Mouse (Mus musculus): ENCODE measurements around the gene Midn. TPM values are rescaled to one million over a fixed set of nuclear protein-coding genes. Genes with fewer than 3 reads are reported as not detected.

The Midn gene
- polyA plus RNA-seq, 1 experiment: 70.1 TPM

DNA sequence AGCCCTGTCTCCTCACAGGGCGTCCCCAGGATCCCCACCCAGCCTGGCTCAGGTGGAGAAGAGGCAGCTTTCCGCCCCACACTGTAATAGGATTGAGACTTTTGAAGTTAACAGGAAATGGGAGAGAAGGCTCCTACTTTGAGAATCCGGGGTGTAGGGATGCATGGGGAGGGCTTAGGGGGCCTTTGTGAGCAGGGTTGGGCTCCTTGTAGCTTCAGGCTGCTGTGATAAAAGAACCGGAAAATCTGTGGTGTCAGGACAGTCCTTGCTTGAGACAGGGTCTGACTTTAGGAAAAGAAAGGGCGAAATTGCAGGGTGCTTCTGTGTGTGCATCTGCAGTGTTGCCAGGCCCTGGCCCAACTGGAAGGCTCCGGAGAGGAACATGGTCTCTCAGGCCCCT, 52.4 kb downstream of the Midn start:
- Histone ChIP-seq H3K4me1 (ENCODE audit: control insufficient read depth, insufficient read depth, low read length) (no peaks in the 10 kb centered on the region), H3K27me3 (ENCODE audit: control insufficient read depth, insufficient read depth, low read length) (no peaks in the 10 kb centered on the region), H3K36me3 (ENCODE audit: control insufficient read depth, insufficient read depth, low read length) (no peaks in the 10 kb centered on the region), H3K4me3 (ENCODE audit: control insufficient read depth, low read depth, low read length) (no peak overlapping the region), H3K27ac (ENCODE audit: control insufficient read depth, insufficient read depth, low read depth, low read length) (no peak overlapping the region)
- TF ChIP-seq CTCF (IDR thresholded peaks at IDR 0.05; ENCODE audit: control insufficient read depth, insufficient read depth, insufficient replicate concordance, low read depth, low read length) (no peak), POLR2A (IDR thresholded peaks at IDR 0.05; ENCODE audit: control insufficient read depth, low read depth, low read length) (no peak)

DNA sequence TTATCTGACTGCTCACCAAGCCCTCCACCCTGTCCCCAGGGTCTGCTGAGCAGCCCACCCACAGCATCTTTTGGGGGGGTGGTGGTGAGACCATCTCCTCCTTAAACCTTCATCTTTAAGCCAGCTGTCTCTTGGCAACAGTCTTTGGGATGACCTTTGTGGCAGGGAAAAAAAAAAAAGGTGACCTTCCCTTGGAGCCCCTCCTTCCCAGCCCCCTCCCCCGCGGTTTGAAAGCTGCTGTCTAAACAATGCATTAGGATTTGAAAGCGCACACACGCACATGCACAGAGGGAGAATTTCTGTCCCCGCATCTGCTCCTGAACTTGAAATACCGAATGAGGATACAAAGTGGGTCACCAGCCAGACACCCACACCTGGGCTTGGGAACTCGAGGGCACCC, 56.0 kb downstream of the Midn start:
- no peak for TF ChIP-seq CTCF (IDR thresholded peaks at IDR 0.05; ENCODE audit: control insufficient read depth, insufficient read depth, insufficient replicate concordance, low read depth, low read length)
- no peak for TF ChIP-seq POLR2A (IDR thresholded peaks at IDR 0.05; ENCODE audit: control insufficient read depth, low read depth, low read length)
- Histone ChIP-seq H3K4me3 (ENCODE audit: control insufficient read depth, low read depth, low read length) (no peak overlapping the region), H3K4me1 (ENCODE audit: control insufficient read depth, insufficient read depth, low read length) (peaks cover 1% of the 10 kb centered on the region; the same call in 1 of the 2 replicates), H3K36me3 (ENCODE audit: control insufficient read depth, insufficient read depth, low read length) (no peaks in the 10 kb centered on the region), H3K27me3 (ENCODE audit: control insufficient read depth, insufficient read depth, low read length) (no peaks in the 10 kb centered on the region), H3K27ac (ENCODE audit: control insufficient read depth, insufficient read depth, low read depth, low read length) (no peak overlapping the region)

DNA sequence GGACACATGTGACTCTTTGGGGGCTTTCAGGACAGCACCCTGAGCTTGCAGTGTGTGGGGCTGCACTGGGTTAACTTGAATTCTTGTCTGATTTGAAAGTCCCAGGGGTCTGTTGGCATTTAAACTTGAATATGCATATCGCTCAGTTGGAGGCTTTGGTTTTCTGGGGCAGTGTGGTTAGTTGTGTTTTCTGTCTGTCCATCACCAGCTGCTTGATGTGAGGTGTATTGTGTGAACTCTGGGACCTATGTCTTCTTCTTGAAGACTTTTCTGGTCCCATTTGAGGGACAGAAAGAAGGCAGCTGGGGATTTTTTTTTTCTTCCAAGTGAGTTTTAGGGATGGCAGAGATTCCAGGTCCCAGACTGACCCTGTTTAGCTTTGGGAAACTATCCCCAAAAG, 59.1 kb downstream of the Midn start:
- no peak overlapping the region for H3K27ac ChIP-seq (ENCODE audit: control insufficient read depth, insufficient read depth, low read depth, low read length)
- H3K36me3 ChIP-seq (ENCODE audit: control insufficient read depth, insufficient read depth, low read length): no peaks in the 10 kb centered on the region
- no peak overlapping the region for H3K4me3 ChIP-seq (ENCODE audit: control insufficient read depth, low read depth, low read length)
- H3K4me1 ChIP-seq (ENCODE audit: control insufficient read depth, insufficient read depth, low read length): peaks cover 3% of the 10 kb centered on the region; the same call in 1 of the 2 replicates
- TF ChIP-seq POLR2A (IDR thresholded peaks at IDR 0.05; ENCODE audit: control insufficient read depth, low read depth, low read length) (no peak), CTCF (IDR thresholded peaks at IDR 0.05; ENCODE audit: control insufficient read depth, insufficient read depth, insufficient replicate concordance, low read depth, low read length) (no peak)
- H3K27me3 ChIP-seq (ENCODE audit: control insufficient read depth, insufficient read depth, low read length): no peaks in the 10 kb centered on the region

DNA sequence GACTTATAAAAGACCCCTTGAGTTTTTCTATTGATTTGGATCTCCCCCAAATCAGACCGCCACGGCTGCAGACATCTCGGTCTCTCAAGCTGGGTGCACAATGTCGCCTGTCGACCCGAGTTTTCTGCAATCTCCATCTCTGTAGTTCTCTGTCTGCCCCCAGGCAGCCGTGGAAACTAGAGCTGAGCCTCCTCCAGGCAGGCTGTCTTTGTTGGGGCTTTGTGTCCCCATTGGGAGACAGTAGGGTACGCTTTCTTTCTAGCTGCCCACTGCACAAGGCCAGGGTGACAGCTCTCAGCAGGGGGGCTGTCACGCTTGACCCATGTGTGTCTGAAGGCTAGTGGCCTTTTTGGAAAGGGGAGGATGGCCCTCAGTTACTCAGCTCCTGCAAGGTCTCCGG, 59.6 kb downstream of the Midn start:
- no peaks in the 10 kb centered on the region for H3K27me3 ChIP-seq (ENCODE audit: control insufficient read depth, insufficient read depth, low read length)
- no peak overlapping the region for H3K4me3 ChIP-seq (ENCODE audit: control insufficient read depth, low read depth, low read length)
- no peak overlapping the region for H3K27ac ChIP-seq (ENCODE audit: control insufficient read depth, insufficient read depth, low read depth, low read length)
- H3K36me3 ChIP-seq (ENCODE audit: control insufficient read depth, insufficient read depth, low read length): no peaks in the 10 kb centered on the region
- H3K4me1 ChIP-seq (ENCODE audit: control insufficient read depth, insufficient read depth, low read length): peaks cover 3% of the 10 kb centered on the region; the same call in 1 of the 2 replicates
- TF ChIP-seq CTCF (IDR thresholded peaks at IDR 0.05; ENCODE audit: control insufficient read depth, insufficient read depth, insufficient replicate concordance, low read depth, low read length) (no peak), POLR2A (IDR thresholded peaks at IDR 0.05; ENCODE audit: control insufficient read depth, low read depth, low read length) (no peak)

Other genes starting within 250 kb of the Midn start
- gene Med16, start 239.3 kb upstream of the Midn start, polyA plus RNA-seq (2012; rRNA removed): 163 and 181 TPM in 2 replicates
- not detected in 2 replicates for gene Gm26602, start 237.4 kb upstream of the Midn start, polyA plus RNA-seq (2012; rRNA removed)
- gene Kiss1r, start 231.3 kb upstream of the Midn start, polyA plus RNA-seq (2012; rRNA removed): 0.75 and 0.99 TPM in 2 replicates
- 15.0 and 15.2 TPM in 2 replicates for gene R3hdm4, start 227.1 kb upstream of the Midn start, polyA plus RNA-seq (2012; rRNA removed)
- gene Arid3a, start 221.2 kb upstream of the Midn start, polyA plus RNA-seq (2012; rRNA removed): 59.5 and 65.0 TPM in 2 replicates
- gene Wdr18, start 188.1 kb upstream of the Midn start, polyA plus RNA-seq (2012; rRNA removed): 33.9 and 36.5 TPM in 2 replicates
- 17.4 and 18.9 TPM in 2 replicates for gene Grin3b, start 177.6 kb upstream of the Midn start, polyA plus RNA-seq (2012; rRNA removed)
- 202 and 209 TPM in 2 replicates for gene Tmem259, start 163.9 kb upstream of the Midn start, polyA plus RNA-seq (2012; rRNA removed)
- gene Cnn2, start 159.7 kb upstream of the Midn start, polyA plus RNA-seq (2012; rRNA removed): 4.4 and 6.8 TPM in 2 replicates
- gene Abca7, start 151.8 kb upstream of the Midn start, polyA plus RNA-seq (2012; rRNA removed): 2.2 and 2.3 TPM in 2 replicates
- gene Arhgap45, start 131.6 kb upstream of the Midn start, polyA plus RNA-seq (2012; rRNA removed): 2.1 and 3.4 TPM in 2 replicates
- gene Polr2e, start 108.5 kb upstream of the Midn start, polyA plus RNA-seq (2012; rRNA removed): 104 and 113 TPM in 2 replicates
- gene Gpx4, start 101.1 kb upstream of the Midn start, polyA plus RNA-seq (2012; rRNA removed): 3,516 and 3,720 TPM in 2 replicates
- 13.9 and 14.0 TPM in 2 replicates for gene Sbno2, start 42.7 kb upstream of the Midn start, polyA plus RNA-seq (2012; rRNA removed)
- 215 and 222 TPM in 2 replicates for gene Stk11, start 32.5 kb upstream of the Midn start, polyA plus RNA-seq (2012; rRNA removed)
- 241 and 347 TPM in 2 replicates for gene Atp5d, start 9.6 kb upstream of the Midn start, polyA plus RNA-seq (2012; rRNA removed)
- 3.8 and 5.1 TPM in 2 replicates for gene Cbarp, start 7.4 kb upstream of the Midn start, polyA plus RNA-seq (2012; rRNA removed)
- 105 and 127 TPM in 2 replicates for gene Cirbp, start 17.7 kb downstream of the Midn start, polyA plus RNA-seq (2012; rRNA removed)
- 7.4 and 7.9 TPM in 2 replicates for gene 1600002K03Rik, start 24.7 kb downstream of the Midn start, polyA plus RNA-seq (2012; rRNA removed)
- 1.1 and 1.4 TPM in 2 replicates for gene Efna2, start 31.2 kb downstream of the Midn start, polyA plus RNA-seq (2012; rRNA removed)
- 282 and 295 TPM in 2 replicates for gene Mum1, start 78.2 kb downstream of the Midn start, polyA plus RNA-seq (2012; rRNA removed)
- 105 and 132 TPM in 2 replicates for gene Ndufs7, start 100.8 kb downstream of the Midn start, polyA plus RNA-seq (2012; rRNA removed)
- gene Gamt, start 112.7 kb downstream of the Midn start, polyA plus RNA-seq (2012; rRNA removed): 38.5 and 39.6 TPM in 2 replicates
- 97.5 and 114 TPM in 2 replicates for gene Dazap1, start 113.2 kb downstream of the Midn start, polyA plus RNA-seq (2012; rRNA removed)
- gene Rps15, start 144.2 kb downstream of the Midn start, polyA plus RNA-seq (2012; rRNA removed): 672 and 893 TPM in 2 replicates
- 1.4 and 1.8 TPM in 2 replicates for gene Apc2, start 147.7 kb downstream of the Midn start, polyA plus RNA-seq (2012; rRNA removed)
- 11.3 and 13.1 TPM in 2 replicates for gene 2310011J03Rik, start 172.3 kb downstream of the Midn start, polyA plus RNA-seq (2012; rRNA removed)
- gene Pcsk4, start 181.2 kb downstream of the Midn start, polyA plus RNA-seq (2012; rRNA removed): 324 and 326 TPM in 2 replicates
- 698 and 732 TPM in 2 replicates for gene Reep6, start 181.7 kb downstream of the Midn start, polyA plus RNA-seq (2012; rRNA removed)
- gene Adamtsl5, start 200.1 kb downstream of the Midn start, polyA plus RNA-seq (2012; rRNA removed): 3.3 and 4.1 TPM in 2 replicates
- 1.3 and 1.7 TPM in 2 replicates for gene Plk5, start 208.2 kb downstream of the Midn start, polyA plus RNA-seq (2012; rRNA removed)
- gene Mex3d, start 239.4 kb downstream of the Midn start, polyA plus RNA-seq (2012; rRNA removed): 596 and 686 TPM in 2 replicates

All from testis, adult 2 months (tissue).